Mouse (Mus musculus): ENCODE measurements at regions not wholly inside any gene's neighbourhood (a gene's known extent, or its start where the extent isn't known, plus 50 kb on each side); places are given as distances from the start of the nearest gene placed in this dataset.

DNA sequence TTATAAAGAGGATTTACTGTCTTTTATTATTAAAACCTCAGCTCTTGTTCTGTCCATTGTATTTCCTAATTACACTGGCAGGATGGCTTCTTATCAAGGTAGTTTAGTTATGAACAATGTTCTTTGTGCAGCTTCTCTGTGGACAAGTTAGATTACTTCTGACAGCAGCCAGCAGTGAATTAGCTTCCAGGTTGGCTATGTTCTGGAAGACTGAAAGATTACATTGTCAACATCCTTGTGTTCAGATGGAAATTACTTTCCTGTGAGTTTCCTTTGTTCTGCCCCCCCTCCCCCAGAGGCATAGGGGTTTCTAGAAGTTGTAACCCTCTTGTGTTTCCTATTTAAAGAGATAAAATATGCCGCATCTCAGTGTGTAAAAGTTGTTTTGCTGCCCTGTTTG lies 846.1 kb downstream of the Car8 start:
- DNase-seq: no peak
- intact Hi-C loops (cut with DNase I): no loop called here
- Histone ChIP-seq H3K4me3 (no peak overlapping the region), H3K27ac (no peak overlapping the region)
- no peak for TF ChIP-seq CTCF (IDR thresholded peaks at IDR 0.05)

DNA sequence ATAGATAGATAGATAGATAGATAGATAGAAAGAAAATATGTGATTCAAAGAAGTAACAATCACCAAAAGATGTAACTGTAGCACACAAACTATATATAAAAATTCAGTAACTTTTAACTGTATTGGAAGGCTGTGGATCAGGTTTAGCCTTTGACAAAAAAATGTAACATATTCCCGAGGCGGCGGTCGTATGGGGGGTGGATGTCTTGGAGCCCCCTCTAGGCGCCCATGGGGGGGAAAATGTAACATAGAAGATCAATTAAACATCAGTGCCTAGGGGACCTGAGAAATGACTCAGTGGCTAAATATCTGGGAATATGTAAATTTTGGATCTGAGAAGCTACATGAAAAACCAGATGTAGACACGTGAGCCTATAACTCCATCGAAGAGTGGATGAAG lies 847.2 kb downstream of the Car8 start:
- Histone ChIP-seq H3K27ac (no peak overlapping the region), H3K4me3 (no peak overlapping the region)
- TF ChIP-seq CTCF (IDR thresholded peaks at IDR 0.05): no peak
- intact Hi-C loops (cut with DNase I): no loop called here
- DNase-seq: peak; percentile 28

DNA sequence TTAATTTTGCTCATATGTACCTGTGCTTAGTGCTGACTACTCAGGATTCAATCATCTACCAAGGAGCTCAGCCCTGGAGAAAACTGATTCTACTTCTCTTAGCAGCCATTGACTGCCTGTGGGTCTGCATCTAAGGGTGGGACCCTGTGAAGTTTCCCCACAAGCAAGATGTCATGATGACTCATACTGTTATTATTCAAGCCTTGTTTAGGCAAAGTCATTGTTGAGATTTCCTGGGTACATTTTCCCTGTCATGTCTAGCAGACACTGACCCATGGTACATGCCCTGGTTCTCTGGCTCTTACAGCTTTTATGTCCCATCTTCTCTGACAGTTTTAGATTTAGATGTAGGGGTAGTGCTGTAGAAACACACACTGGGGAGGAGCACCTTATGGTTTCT lies 853.8 kb downstream of the Car8 start:
- DNase-seq: no peak
- no peak for TF ChIP-seq CTCF (IDR thresholded peaks at IDR 0.05)
- H3K4me3 ChIP-seq: no peak overlapping the region
- H3K27ac ChIP-seq: no peak overlapping the region
- intact Hi-C loops (cut with DNase I): no loop called here

DNA sequence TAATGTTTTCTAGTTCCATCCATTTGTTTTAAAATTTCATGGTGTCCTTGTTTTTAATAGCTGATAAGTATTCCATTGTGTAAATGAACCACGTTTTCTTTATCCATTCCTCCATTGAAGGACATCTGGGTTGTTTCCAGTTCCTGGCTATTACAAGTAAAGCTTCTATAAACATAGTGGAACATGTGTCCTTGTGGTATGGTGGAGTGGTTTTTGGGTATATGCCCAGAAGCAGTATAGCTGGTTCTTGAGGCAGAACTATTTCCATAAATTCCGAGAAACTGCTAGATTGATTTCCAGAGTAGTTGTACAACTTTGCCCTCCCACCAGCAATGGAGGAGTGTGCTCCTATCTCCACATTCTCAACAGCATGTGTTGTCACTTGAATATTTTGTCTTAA lies 858.8 kb downstream of the Car8 start:
- H3K27ac ChIP-seq: no peak overlapping the region
- no peak for DNase-seq
- intact Hi-C loops (cut with DNase I): no loop called here
- TF ChIP-seq CTCF (IDR thresholded peaks at IDR 0.05): no peak
- H3K4me3 ChIP-seq: no peak overlapping the region

DNA sequence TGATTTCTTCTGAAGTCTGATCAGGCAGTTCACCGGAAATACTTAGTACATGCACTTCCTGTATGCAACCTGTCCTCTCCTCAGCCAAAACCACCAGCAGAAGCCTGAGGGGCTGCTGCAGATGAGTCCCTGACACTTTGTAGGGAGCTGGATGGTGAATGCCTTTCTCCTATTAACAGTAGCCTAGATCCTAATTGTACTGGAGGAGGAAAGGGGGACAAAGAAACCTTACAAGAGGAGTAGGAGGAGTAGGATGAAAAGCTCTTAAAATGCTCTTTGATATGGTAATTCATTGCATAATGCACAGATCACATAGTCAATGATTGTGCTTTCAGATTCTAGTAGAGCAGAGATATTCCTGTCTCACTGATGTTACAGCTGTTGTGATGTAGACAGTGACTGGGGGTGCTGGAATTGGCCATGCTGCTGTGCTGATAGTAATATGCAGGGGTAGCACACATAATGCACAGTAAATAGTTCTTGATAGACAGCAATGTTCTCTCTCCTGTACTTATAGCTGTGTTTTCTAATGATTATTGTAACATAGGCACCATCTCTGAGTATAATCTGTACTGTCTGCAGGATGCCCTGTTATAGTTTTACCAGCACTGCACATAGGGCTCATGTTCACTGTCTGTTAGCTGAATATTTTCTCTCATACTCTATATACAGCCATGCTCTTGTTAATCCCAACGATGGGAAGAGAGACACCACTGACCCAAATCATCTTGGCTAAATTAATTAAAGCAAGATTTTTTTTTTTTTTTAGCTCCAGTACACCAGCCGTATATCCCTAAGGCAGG lies 874.4 kb downstream of the Car8 start:
- intact Hi-C loops (cut with DNase I): no loop called here
- Histone ChIP-seq H3K27ac (no peak overlapping the region), H3K4me3 (no peak overlapping the region)
- no peak for DNase-seq
- no peak for TF ChIP-seq CTCF (IDR thresholded peaks at IDR 0.05)

DNA sequence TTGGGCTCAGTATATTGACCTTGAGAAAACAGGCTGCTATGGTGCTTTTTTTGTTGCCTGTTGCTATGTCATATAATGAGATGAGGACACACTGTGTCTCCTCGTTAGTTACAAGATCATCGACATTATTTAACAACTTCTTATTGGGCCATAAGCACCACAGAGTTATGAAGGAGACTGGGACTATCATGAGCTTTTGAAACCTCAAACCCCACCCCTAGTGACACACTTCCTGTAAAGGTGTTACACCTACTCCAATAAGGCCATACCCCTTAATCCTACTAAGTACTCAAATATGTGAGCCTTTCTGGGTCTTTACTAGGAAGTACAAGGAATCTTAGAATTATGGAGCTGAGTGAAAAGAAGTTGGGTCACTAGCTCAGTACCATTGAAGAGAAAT lies 875.3 kb downstream of the Car8 start:
- H3K27ac ChIP-seq: no peak overlapping the region
- no peak for TF ChIP-seq CTCF (IDR thresholded peaks at IDR 0.05)
- no peak overlapping the region for H3K4me3 ChIP-seq
- intact Hi-C loops (cut with DNase I): no loop called here
- DNase-seq: no peak

DNA sequence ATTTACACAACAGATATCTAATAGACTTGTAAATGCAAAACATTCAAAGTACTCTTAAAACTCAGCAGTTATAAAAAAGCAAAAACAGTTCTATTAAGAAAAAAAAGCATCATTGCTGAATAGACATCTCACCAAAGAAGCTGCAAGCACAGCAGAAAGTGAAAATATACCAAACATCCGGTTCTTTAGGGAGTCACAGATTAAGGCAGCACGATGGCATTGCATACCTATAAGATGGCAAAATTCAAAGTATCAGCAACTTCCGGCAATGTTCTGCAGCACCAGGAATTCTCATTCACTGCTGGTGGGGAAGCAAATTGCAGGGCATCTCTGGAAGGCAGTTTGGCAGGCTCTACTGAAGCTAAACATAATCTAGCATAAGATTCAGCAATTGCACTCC lies 882.6 kb downstream of the Car8 start:
- intact Hi-C loops (cut with DNase I): no loop called here
- H3K27ac ChIP-seq: no peak overlapping the region

DNA sequence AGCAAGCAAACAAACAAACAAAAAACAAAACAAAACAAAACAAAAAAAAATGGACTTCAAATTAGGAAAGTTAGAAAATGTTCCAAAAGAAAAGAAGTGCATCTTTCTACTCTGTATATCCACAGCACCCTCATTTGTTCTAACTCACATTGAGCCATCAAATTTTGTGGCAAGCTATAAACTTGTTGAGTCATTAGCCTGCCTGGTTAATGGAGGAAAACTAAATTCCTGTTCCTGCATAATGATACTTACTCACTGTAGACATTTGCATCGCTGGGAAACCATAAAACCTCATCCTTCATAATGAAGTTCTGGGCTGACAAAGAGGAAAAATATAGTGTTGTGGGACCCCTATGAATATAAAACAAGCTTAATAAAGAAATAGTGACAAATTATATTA lies 891.5 kb downstream of the Car8 start:
- no peak overlapping the region for H3K4me3 ChIP-seq
- TF ChIP-seq CTCF (IDR thresholded peaks at IDR 0.05): no peak
- intact Hi-C loops (cut with DNase I): no loop called here
- DNase-seq: no peak
- no peak overlapping the region for H3K27ac ChIP-seq

More for the DNA sequence above, 882.6 kb downstream of the Car8 start:
- DNase-seq: no peak
- TF ChIP-seq CTCF (IDR thresholded peaks at IDR 0.05): no peak
- no peak overlapping the region for H3K4me3 ChIP-seq

DNA sequence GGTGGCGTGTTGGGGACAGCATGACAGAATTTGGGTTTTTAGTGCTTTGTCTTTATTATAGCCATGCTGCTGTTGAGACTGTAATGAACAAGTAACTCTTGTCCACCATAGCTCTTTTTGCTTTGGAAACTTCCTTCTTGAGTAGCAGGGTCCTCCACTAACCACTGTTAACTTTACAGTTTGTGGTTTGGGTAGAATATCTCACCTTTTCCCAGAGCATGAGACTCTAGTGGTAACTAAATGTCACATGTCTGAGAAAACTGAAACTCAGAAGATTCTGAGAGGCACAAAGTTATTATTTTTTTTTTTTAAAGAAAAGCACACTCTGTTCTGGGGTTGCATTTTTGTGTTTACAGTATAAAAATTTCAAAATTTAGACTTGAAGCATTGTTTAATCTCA lies 897.7 kb downstream of the Car8 start:
- TF ChIP-seq CTCF (IDR thresholded peaks at IDR 0.05): no peak
- intact Hi-C loops (cut with DNase I): no loop called here
- no peak for DNase-seq
- Histone ChIP-seq H3K27ac (no peak overlapping the region), H3K4me3 (no peak overlapping the region)

DNA sequence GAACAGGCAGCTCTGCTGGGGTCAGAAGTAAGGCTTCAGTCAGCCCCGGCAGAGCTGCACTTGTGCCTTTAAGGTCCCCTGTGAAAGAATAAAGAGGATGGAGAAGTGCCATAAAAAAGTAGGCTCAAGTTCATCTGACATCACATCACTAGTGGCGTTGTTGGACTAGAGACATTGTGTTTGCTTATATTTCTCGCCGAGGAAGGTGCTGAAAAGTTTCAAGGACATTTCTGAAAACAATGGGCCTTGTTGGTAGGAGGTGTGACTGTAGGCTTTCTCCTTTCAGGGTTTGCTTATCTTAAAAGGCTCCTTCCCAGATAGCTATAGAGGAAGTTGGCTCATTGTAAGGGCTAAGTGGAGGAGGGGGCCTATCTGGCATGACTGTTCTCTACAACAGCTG lies 924.6 kb downstream of the Car8 start:
- Histone ChIP-seq H3K4me3 (no peak overlapping the region), H3K27ac (no peak overlapping the region)
- intact Hi-C loops (cut with DNase I): no loop called here
- TF ChIP-seq CTCF (IDR thresholded peaks at IDR 0.05): no peak
- DNase-seq: no peak

DNA sequence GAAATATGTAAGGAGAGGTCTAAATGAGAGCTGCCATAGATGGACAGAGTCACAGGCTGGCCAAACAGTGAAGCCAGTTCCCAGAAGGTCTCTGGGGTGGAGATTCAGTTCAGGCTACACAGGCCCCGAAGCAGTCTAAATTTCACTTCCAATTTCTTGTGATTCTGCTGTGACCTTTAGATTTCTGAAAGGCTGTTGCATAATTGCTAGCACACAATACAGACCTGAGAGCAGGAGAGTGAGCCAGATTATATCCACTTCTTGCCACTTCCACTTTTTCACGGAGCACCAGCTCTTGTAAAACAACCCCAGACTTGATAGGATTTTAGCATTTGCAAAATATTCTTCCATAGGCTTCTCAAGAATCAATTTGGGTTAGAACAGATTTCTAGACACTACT lies 925.6 kb downstream of the Car8 start:
- Histone ChIP-seq H3K27ac (no peak overlapping the region), H3K4me3 (no peak overlapping the region)
- DNase-seq: no peak
- TF ChIP-seq CTCF (IDR thresholded peaks at IDR 0.05): no peak
- intact Hi-C loops (cut with DNase I): no loop called here

DNA sequence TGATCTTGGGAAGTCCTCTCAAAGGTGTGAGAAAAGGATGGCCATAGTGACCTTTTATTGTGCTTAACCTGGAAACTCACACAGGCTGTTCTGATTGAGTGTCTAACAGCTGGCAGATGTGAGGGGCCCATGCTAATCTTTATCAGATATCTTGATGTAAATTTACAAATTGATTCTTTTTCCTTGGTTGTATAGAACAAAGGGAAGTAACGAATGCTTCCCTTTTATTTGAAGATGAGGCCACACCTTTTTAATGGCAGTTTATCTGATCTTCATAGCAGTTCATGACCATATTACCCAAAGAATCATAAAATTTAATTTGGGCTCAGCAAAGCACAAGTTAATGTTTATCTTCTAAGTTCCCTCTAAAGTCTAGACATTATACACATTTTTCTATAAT lies 926.7 kb downstream of the Car8 start:
- no peak overlapping the region for H3K27ac ChIP-seq

DNA sequence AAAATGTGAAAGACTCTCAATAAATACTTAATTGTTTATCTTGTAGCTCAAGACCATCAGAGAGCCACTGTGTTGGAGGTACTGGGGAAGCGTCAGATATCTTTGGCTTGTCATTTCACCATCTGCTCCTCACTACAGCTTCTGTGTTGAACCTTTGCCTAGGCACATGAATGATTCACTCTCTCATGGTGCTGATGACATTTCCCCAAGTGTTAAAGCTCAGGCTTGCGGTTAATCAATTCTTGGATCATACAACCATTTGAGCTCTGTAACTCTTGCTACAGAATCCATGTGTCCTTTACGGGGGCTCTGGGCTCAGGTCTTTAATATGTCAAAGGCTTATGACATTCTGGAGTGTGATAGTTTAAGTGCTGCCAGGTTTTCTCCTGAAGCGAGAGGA lies 969.8 kb downstream of the Car8 start:
- no peak overlapping the region for H3K27ac ChIP-seq
- intact Hi-C loops (cut with DNase I): no loop called here

More for the DNA sequence above, 926.7 kb downstream of the Car8 start:
- no peak for DNase-seq
- intact Hi-C loops (cut with DNase I): no loop called here
- H3K4me3 ChIP-seq: no peak overlapping the region
- no peak for TF ChIP-seq CTCF (IDR thresholded peaks at IDR 0.05)

DNA sequence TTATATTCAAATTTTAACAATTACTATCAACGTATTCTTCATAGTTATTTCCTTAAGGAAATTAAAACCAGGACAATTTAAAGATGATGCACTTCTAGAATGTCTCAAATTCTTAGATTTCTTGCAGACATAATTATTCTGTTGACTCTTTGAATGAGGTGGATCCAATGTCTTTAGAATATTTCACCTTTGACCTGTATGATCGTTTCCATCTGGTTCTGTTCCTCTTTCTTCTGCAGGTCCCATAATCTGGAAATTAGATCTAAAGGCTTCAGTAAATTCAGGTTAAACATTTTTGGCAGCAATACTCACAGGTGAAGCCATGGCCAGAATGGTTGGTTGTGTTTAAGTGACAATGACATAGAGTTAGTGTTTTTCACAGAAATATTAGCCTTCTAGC lies 982.4 kb downstream of the Car8 start:
- no peak overlapping the region for H3K27ac ChIP-seq
- H3K4me3 ChIP-seq: no peak overlapping the region
- DNase-seq: no peak
- TF ChIP-seq CTCF (IDR thresholded peaks at IDR 0.05): no peak
- intact Hi-C loops (cut with DNase I): no loop called here

More for the DNA sequence above, 969.8 kb downstream of the Car8 start:
- DNase-seq: no peak
- TF ChIP-seq CTCF (IDR thresholded peaks at IDR 0.05): no peak
- H3K4me3 ChIP-seq: no peak overlapping the region

All from gastrocnemius, adult 2 months (tissue).